Mouse (Mus musculus) cerebellum, postnatal 25 days (tissue): ENCODE measurements around the gene Kcnn1.

Source experiments
- DNase-seq, 2 experiments: peaks; one replicate each; pipeline ENCODE4 v3.0.0; 2021; ENCODE audit warnings: mixed read lengths in 2 of 2

Gene Kcnn1

DNA sequence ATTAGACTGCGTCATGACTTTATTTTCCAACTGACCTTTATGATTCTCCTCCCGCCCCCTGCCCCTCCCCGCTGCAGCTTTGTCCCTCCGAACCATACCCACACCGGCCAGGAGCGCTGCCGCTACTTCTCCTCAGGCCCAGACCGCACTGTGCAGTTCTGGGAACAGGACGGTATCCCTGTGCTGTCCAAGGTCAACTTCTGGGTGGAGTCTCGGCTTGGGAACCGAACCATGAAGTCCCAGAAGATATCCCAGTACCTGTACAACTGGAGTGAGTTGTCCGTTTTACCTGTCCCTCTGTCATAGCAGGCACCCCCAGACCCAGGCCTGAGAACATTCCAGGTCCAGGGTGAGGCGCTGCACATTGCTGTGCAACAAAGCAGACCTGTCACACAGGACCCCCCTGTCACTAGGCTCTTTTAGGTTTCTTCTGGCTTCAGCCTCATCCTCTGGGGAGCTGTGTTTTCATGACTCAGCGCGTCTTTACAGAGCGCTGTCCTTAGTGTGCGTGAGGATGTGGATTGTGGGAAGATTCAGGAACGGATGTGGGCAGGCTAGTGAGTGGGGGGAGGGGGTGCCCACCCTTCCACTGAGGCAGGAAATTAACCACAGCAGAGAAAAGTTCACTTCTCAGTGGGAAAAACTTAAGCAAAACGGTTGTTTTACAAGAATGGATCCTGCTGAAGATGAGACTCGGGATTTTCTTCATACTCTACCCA, 51.9 kb downstream of the Kcnn1 start:
- no peak for DNase-seq

DNA sequence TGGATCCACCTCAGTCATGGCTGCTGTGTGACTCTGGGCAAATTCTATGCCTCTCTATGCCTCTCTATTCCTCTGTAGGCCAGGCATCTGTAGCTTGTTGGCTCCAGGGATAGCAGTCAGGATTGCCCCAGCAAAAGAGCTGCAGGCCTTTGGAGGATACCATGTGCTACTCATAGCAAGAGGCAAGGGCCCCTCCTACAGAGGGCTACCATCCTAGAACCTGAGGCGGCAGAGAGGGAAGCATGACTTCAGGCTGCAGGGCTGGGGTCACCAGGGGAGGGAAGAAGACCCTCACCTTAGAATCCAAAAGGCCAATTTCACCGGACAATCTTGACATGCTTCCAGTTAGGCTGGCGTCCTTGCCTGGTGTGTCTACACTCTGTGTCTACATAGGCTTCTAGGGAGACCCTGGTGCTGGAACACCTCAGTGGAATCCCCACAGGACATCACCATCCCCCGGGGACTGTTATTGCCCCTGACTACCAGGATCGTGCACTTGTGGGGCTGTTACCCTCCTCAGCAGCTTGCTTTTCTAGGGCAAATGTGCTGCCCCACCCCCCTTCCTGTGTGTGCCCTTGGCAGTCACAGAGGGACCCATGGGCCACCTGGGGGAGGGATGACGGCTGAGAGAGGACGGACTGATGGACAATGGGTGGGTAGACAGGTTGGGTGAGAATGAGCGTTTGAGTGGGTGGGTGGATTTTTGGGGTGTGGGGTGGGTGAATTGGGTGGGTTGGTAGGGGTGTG, 53.9 kb downstream of the Kcnn1 start:
- DNase-seq = no peak

DNA sequence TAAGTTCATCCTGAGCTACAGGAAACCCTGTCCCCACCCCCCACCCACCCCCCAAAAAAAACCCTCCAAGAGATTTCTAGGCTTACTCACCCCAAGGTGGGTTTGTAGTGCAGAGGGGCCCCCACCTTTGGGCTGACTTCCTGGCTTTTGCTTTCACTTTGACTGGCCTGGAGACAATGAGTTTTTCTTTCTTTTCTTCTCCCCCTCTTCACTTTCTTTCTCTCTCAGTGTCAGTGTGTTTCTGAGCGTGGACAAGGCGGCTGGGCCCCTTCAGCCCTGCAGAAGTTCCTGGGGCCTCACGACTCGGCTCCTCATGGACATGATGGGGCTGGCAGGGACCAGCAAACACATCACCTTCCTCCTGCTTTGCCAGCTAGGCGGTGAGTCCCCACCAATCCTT, 54.8 kb downstream of the Kcnn1 start, which contains the start of gene Il12rb1:
Il12rb1 (plus strand) TSS at position 211 of the 400 bp plus-strand sequence.
- no peak for DNase-seq

DNA sequence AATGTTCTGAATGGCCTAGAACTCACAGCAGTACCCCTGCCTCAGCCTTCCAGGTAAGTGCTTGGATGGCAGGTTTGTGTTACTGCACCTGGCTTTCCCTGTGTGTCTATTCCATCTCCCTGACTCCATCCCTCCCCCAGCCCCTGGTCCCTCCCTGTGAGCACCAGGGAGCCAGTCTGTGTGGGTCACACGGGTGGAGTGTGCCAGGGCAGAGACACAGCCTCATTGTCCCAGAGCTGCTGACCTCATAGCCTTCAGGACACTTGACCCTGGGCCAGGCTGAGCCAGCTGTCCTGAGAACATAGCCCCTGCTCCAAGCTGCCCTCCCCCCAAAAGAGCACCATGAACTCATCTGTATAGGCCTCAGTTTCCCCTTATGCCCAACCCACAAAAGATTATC, 55.8 kb downstream of the Kcnn1 start:
- DNase-seq = no peak

DNA sequence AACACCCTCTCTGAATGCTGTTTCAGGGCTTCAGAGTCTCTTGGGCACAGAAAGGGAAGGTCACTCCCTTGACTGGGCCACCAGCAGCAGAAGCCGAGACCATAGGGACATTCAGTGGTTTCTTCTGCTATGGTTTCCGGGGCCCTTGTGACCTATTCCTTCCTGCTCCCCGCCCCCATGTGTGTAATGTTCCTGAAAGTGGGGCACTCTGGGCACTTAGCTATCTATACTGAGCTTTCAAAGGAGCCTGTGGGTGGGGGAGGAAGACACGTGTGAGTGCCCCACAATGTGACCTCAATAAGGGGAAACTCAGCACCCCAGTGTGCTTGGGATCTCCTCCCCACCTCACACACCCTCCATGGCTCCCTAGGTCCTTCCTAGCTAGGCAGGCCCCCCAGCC, 56.5 kb downstream of the Kcnn1 start:
- DNase-seq = no peak

DNA sequence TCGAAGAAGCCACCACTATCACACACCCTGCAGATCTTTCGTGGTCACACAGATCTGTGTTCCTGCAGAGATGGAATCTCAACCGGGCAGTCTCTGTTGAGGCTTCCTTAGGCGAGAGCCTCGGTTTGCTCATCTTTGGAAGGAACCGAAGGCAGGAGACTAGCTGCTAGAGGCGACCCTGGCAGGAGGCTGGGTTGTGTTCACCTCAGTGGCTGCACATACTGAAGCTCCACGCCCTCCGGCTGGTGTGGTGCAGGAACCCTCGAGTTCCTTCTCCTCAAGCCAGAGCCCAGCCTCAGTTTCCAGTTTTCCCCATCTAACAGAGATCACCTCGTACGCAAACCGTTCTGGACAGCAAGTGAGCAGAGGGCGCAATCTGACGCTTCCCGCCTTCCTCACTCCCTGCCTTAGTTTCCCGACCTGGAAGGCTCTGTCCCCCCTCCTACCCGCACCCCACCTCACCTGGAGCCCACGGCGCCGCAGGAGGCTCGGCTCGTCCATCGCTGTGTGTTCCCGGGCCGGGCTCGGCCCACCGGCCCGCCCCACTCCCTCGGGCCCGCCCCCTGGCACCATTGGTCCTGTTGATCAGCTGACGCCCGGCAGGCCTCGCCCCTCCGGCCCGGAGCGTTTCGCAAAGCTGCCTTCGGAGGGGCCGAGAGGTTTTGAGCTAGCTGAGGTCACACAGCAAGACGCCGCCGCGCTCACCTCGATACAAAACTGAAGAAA, 58.4 kb downstream of the Kcnn1 start, which contains the start of gene Mast3:
Mast3 (minus strand) TSS at position 574 of the 726 bp plus-strand sequence.
- peak; percentile 76 to 87 for DNase-seq

DNA sequence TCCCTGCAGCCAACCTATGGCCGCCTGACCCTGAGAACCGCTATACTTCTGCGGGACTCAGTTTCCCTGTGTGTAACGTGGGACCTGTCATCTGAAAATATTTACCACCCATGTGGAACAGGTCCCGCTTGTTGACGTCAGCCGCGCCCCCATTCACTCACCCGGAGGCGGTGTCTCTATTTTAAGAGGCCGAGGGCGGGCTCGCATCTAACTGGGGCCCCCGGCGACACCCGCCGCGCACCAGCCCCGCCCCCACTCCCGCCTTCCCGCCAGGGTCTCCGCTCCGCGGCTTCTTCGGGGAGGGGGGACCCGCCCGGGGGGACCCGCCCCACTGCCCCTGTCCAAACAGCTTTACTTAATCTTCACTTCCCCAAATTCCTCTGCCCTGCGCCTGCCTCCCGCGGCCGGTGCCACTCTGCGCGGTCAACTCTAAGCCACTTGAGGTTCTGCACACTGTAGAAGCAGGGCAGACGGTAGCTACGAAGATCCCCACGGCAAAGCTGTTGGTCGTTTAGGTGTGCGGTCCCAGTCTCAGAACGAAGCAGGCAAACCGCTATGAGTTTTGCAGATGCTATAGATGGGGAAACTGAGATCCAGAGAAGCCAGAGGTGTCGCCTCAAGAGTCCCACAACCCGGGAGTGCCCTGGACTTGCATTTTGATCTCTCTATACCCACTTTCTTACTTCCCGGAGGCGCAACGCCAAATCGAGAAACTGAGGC, 59.1 kb downstream of the Kcnn1 start:
- DNase-seq = peak; percentile 24 to 41

DNA sequence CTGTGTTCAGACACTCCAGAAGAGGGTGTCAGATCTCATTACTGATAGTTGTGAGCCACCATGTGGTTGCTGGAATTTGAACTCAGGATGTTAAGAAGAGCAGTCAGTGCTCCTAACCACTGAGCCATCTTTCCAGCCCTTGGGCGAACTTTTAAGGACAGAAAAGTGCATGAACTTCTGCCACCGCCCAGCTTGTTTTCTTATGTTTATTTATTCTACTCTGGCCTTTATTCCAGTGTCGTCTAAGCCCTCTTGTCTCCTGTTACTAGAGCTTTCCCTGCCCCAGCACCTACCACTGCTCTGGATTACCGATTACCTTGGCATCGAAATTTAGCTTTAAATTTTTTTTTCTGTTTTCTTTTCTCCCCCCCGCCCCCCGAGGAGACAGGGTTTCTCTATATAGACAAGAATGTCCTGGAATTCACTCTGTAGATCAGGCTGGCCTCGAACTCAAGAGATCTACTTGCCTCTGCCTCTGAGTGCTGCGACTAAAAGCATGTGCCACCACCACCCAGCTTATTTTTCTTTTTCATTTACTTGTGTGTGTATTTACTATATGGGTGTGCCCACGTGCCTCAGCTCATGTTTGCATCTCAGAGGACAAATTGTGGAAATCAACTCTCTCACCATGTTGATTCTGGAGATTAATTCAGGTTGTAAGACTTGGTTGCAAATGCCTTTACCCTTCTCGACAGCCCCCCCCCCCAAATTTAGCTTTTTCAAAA, 60.1 kb downstream of the Kcnn1 start:
- no peak for DNase-seq

DNA sequence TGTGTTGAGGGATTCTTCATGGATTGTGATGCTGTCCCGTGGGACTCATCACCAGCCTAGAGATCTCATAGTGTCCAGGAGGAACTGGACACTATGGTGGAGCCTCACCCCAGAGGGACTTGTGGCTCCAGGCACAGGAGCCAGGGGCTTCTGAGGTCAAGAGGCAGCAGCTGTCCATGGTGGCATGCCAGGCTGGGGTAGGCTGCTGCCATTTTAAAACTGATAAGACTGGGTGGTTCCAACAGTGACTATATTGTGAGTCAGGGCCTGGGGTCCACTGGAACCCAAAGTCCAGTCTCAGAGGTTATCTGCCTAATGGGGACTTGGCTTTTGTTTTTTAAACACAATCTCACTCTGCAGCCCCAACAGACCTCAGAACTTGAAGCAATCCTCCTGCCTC, 61.2 kb downstream of the Kcnn1 start:
- DNase-seq = no peak

DNA sequence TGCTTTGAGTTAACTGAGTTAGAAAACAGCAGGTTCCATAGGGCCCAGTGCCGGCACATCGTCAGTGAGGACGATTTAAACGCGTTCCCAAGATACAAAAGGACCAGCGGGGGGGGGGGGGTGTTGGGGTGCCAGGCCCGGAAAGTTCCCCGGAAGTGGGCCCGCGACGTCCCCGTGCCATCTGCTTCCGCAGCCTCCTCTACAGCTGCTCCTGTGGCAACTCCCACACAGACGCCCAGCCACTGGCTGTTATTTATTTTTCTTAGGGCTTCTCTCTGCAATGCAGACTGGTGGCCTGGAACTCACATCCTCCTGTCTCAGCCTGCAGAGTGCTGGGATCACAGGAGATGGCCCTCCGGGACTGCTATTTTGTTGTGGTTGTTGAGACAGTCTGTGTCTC, 61.9 kb downstream of the Kcnn1 start:
- no peak for DNase-seq

DNA sequence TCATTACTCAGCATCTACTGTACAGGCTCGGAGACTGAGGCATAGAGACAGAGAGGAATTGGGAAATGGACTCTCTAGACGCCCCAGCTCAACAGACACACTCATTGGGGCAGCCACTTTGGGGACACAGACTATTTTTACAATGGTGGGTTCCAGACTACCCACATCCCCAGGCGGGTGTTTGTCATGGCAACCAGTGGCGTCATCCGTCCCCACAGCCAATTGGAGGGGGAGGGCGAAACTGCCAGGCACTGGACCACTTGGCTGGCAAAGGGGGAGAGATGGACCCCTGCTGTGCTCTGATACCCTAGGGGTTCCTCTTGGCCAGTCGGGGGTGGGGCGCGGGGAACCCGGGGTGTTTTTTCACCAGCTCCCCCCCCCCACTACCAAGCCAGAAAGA, 62.4 kb downstream of the Kcnn1 start:
- no peak for DNase-seq

DNA sequence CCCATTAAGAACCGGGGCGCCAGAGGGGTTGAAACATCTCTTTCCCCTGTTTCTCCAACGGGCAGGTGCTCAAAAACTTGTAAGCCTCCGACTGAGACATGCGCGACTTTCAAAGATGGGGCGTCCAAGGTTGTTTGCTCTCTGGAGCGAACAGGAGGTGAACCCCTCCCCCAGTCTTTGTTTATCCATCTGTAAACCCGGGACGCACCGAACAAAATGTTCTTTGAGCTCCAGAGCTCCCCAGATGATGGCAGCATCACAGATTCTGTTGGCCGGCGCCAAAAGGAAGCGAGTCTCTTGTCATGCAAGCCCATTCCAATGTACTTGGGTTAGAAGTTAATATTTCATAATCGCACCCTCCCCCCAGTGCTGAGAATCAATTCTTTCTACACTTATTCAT, 64.8 kb downstream of the Kcnn1 start:
- no peak for DNase-seq

DNA sequence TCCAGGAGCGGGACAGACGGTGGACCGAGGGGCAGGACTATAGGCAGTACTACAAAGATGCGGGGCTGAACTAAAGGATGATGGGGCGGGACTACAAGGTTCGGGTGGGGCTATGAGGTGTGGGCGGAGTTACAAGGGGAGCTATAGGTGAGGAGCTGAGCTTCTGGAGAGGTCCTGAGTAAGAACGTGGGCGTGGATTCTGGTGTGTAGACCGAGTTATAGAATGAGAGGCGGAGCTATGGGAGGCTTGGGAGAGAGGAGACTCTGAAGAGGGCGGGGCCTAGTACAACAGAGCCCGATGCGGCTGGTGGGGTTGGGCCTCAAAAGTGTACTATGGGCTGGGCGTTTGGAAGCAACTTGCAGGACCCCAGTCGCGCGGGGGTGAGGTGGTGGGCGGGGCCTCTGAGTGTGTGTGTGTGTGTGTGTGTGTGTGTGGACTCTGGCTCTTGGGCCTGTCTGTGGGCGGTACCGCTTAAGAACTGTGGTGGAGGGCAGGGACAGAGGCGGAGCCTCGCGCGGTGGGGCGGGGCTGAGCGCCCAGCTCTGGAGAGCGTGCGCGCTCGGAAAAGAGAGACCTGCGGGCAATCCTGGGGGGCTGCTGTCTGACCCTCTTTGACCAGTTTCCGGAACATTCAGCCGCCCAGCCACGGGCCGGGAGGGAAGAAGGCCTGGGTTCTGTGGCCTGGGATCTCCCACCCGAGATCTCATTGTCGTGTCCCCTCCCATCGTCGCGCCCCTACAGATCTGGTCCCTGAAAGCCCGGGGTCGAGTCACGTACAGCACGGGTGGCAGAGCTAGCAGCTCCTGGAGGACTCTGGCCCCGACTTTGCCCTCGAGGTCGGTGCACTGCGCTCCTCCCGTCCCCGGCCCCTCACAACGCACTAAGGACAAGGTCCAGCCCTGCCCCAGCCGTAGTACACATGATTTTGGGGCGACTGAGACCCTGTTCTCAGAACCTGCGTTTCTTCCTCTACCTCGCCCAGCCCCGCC, 65.7 kb downstream of the Kcnn1 start:
- DNase-seq = peak; percentile 78 to 88

DNA sequence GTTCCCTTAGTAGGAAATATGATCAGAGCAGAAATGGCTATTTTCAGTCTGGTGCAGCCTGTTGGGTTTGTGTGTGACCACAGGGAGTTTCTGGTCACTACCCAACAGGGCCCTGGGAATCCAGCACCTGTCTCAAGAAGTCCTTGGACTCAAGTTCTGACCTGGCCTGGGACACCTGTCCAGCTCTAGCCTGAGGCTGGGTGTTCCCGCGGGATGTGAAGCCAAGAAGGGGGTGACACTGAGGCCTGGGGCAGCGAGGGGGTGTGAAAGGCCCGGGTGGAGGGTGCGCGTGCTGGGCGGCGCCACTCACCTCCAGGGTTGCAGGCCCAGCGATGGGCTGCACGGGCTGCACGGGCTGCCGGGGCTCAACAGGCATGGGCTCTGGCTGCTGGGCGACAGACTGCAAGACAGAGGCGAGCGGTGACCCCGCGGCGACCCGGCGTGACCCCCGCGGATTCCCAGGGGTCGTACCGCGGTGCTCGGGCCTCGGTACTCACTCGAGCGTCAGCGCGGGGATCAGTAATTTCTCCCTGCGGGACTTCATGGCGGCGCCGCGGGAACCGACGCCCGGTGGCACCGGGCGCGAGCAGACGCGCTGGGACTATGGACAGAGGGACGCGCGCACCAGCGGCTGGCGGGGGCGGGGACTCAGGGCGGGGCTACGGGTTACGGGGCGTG, 66.5 kb downstream of the Kcnn1 start:
- no peak for DNase-seq

DNA sequence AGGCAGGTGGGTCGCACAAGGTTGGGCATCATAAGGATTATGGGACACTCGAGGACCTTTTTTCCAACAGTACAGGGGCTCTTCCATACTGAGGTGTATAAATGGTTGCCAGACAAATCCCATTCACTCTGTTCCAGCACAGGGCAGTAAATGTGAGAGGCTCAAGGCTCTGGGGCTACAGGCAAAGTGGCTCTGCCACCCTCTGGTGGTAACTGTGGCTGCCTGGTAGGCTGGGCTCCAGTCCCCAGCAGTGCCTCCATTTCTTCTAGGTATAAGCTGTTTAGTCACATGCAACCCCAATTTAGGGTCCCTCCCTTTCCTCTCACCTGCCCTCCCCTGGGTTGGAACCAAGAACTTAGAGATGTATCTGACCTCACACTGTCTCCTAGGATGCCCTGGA, 67.7 kb downstream of the Kcnn1 start:
- DNase-seq = no peak

DNA sequence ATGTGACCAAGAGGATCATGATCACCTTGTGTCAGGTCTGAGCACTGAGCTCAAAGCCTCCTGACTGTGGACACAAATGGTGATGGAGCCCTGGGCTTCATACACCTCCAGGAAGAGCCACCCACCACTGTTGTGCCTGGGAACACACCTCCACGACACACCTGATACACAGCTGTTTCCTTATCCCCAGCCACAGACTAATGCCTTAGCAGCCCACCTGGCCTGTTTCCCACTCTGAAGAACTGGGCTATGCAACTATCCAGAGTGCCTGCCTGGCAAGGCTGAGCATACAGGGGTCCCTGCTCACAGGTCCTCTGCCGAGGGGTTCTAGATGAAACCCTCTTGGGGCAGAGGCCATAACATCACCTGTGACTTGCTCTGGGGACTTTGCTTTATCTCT, 68.8 kb downstream of the Kcnn1 start:
- DNase-seq = no peak

DNA sequence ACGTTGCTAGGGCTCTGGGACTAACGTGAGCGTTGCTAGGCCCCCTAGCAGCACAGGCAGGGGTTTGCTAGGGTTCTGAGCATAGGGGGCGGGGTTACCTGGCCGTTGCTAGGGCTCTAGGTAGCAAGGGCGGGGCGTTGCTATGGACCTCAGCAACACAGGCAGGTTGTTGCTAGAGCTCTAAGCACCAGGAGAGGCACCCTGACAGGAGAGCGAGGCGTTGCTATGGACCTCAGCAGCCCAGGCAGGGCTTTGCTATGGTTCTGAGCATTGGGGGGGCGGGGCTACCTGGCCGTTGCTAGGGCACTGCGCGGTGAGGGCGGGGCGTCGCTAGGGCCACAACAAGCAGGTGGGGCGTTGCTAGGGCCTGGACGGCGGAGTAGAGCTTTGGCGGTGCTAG, 70.4 kb downstream of the Kcnn1 start:
- DNase-seq = peak in 1 of 2 experiments; percentile 80
